Mouse (Mus musculus) myocyte (in vitro differentiated cells): ENCODE measurements around the gene Gapdh. TPM values are rescaled to one million over a fixed set of nuclear protein-coding genes. Genes with fewer than 3 reads are reported as not detected.

ENCODE experiments used
- H3K27me3 ChIP-seq: one replicate; pipeline ENCODE4 v1.6.1; 2011; ENCODE audit not compliant: control insufficient read depth, insufficient read depth, insufficient read length
- H3K36me3 ChIP-seq: one replicate; pipeline ENCODE4 v1.6.1; 2011; ENCODE audit not compliant: control insufficient read depth, insufficient read depth
- H3K4me2 ChIP-seq: one replicate; pipeline ENCODE4 v1.6.1; 2011; ENCODE audit warnings: low read depth, control low read depth
- H3K4me3 ChIP-seq: one replicate; pipeline ENCODE4 v1.5.1; 2011; ENCODE audit warnings: mild to moderate bottlenecking, control low read depth, moderate library complexity
- H3K79me2 ChIP-seq: one replicate; pipeline ENCODE4 v1.6.1; 2011; ENCODE audit not compliant: control insufficient read depth, insufficient read depth
- H3ac ChIP-seq: one replicate; pipeline ENCODE4 v1.6.1; 2011; ENCODE audit not compliant: control insufficient read depth, insufficient read length
- CEBPB ChIP-seq: IDR thresholded peaks from 2 replicates; pipeline ENCODE4 v1.6.1; 2011; ENCODE audit warnings: mild to moderate bottlenecking, moderate library complexity; ENCODE audit not compliant: poor library complexity, insufficient read depth, severe bottlenecking
- E2F4 ChIP-seq: IDR thresholded peaks from one replicate; pipeline ENCODE4 v1.6.1; 2011; ENCODE audit warnings: mild to moderate bottlenecking, control low read depth, moderate library complexity; ENCODE audit not compliant: insufficient read depth
- MAX ChIP-seq: IDR thresholded peaks from one replicate; pipeline ENCODE4 v1.6.1; 2011; ENCODE audit warnings: low read depth, mild to moderate bottlenecking, control low read depth
- MYOD1 ChIP-seq, 3 experiments: IDR thresholded peaks; one replicate each; pipeline ENCODE4 v1.6.1; 2011; ENCODE audit warnings: control low read depth in 2 of 3, low read depth in 2 of 3, mild to moderate bottlenecking in 2 of 3, moderate library complexity in 1 of 3; ENCODE audit not compliant: insufficient read length in 2 of 3, control insufficient read depth in 1 of 3
- MYOG ChIP-seq, 3 experiments: IDR thresholded peaks; one replicate each; pipeline ENCODE4 v1.6.1; 2011; ENCODE audit warnings: control low read depth in 2 of 3, low read depth in 2 of 3, mild to moderate bottlenecking in 2 of 3; ENCODE audit not compliant: insufficient read length in 2 of 3, control insufficient read depth in 1 of 3, insufficient read depth in 1 of 3
- POLR2A ChIP-seq: IDR thresholded peaks from one replicate; pipeline ENCODE4 v1.6.1; 2011; ENCODE audit warnings: low read depth, mild to moderate bottlenecking, control low read depth, moderate library complexity; ENCODE audit not compliant: insufficient read length
- POLR2AphosphoS2 ChIP-seq: IDR thresholded peaks from one replicate; pipeline ENCODE4 v1.6.1; 2011; ENCODE audit warnings: low read depth, control low read depth; ENCODE audit not compliant: insufficient read length
- REST ChIP-seq: IDR thresholded peaks from one replicate; pipeline ENCODE4 v1.6.1; 2011; ENCODE audit warnings: mild to moderate bottlenecking, control low read depth, moderate library complexity; ENCODE audit not compliant: insufficient read depth, insufficient read length
- SRF ChIP-seq: IDR thresholded peaks from one replicate; pipeline ENCODE4 v1.6.1; 2011; ENCODE audit warnings: low read depth; ENCODE audit not compliant: control insufficient read depth, insufficient read length
- TCF12 ChIP-seq: IDR thresholded peaks from one replicate; pipeline ENCODE4 v1.6.1; 2011; ENCODE audit warnings: mild to moderate bottlenecking, control low read depth; ENCODE audit not compliant: poor library complexity, insufficient read depth, severe bottlenecking
- TCF3 ChIP-seq: IDR thresholded peaks from one replicate; pipeline ENCODE4 v1.6.1; 2011; ENCODE audit warnings: low read depth, control low read depth; ENCODE audit not compliant: insufficient read length
- USF1 ChIP-seq: IDR thresholded peaks from one replicate; pipeline ENCODE4 v1.6.1; 2011; ENCODE audit warnings: low read depth, mild to moderate bottlenecking, control low read depth, moderate library complexity
- polyA plus RNA-seq: library from polyadenylated mRNA; unstranded; fragments of >200 nt; fragmentation: generic; extraction: Trizol; gene quantifications from one replicate; pipeline ENCODE4 v1.2.1, GENCODE M21; 2012; ENCODE audit warnings: missing spikeins

The Gapdh gene
- polyA plus RNA-seq, 1 experiment: 9,871 TPM

- no peak overlapping the region for H3ac ChIP-seq
- H3K4me3 ChIP-seq: no peak overlapping the region
- H3K79me2 ChIP-seq: no peaks in the 10 kb centered on the region
- H3K4me2 ChIP-seq: no peak overlapping the region
- H3K27me3 ChIP-seq: peaks cover 9% of the 10 kb centered on the region
- H3K36me3 ChIP-seq: no peaks in the 10 kb centered on the region
- TF ChIP-seq E2F4 (no peak), CEBPB (no peak), USF1 (no peak), TCF3 (no peak), TCF12 (no peak), MAX (no peak), SRF (no peak), MYOG (IDR thresholded peaks at IDR 0.05; ENCODE audit: control insufficient read depth in 1 of 3, insufficient read depth in 1 of 3, insufficient read length in 2 of 3, low read depth in 2 of 3) (no peak), MYOD1 (IDR thresholded peaks at IDR 0.05; ENCODE audit: control insufficient read depth in 1 of 3, insufficient read length in 2 of 3, low read depth in 2 of 3) (no peak), POLR2A (no peak), REST (no peak), POLR2AphosphoS2 (no peak)
Observed at GRCm38 (mm10) chr6:125210436-125210835, 44.2 kb upstream of the Gapdh start.

GRCm38 (mm10) chr6:125197166-125197565, 30.9 kb upstream of the Gapdh start:
- no peak overlapping the region for H3K4me3 ChIP-seq
- TF ChIP-seq POLR2A: no peak
- TF ChIP-seq MYOG (IDR thresholded peaks at IDR 0.05; ENCODE audit: control insufficient read depth in 1 of 3, insufficient read depth in 1 of 3, insufficient read length in 2 of 3, low read depth in 2 of 3): no peak
- TF ChIP-seq MYOD1 (IDR thresholded peaks at IDR 0.05; ENCODE audit: control insufficient read depth in 1 of 3, insufficient read length in 2 of 3, low read depth in 2 of 3): no peak
- TF ChIP-seq TCF3: no peak
- no peak for TF ChIP-seq SRF
- no peak for TF ChIP-seq MAX
- no peak for TF ChIP-seq E2F4
- no peak for TF ChIP-seq TCF12
- no peak for TF ChIP-seq CEBPB
- no peak for TF ChIP-seq USF1
- H3K79me2 ChIP-seq: peaks cover 25% of the 10 kb centered on the region
- no peak overlapping the region for H3K4me2 ChIP-seq
- H3K36me3 ChIP-seq: peaks cover 14% of the 10 kb centered on the region
- no peak overlapping the region for H3ac ChIP-seq
- no peaks in the 10 kb centered on the region for H3K27me3 ChIP-seq

GRCm38 (mm10) chr6:125196301-125196700, 30.0 kb upstream of the Gapdh start:
- H3ac ChIP-seq: no peak overlapping the region
- no peak overlapping the region for H3K4me3 ChIP-seq
- no peak overlapping the region for H3K4me2 ChIP-seq
- TF ChIP-seq SRF (no peak), POLR2A (no peak), CEBPB (no peak), REST (no peak), E2F4 (no peak), MAX (no peak), MYOD1 (IDR thresholded peaks at IDR 0.05; ENCODE audit: control insufficient read depth in 1 of 3, insufficient read length in 2 of 3, low read depth in 2 of 3) (no peak), POLR2AphosphoS2 (no peak)
- H3K36me3 ChIP-seq: peaks cover 14% of the 10 kb centered on the region
- peaks cover 25% of the 10 kb centered on the region for H3K79me2 ChIP-seq
- no peaks in the 10 kb centered on the region for H3K27me3 ChIP-seq

GRCm38 (mm10) chr6:125195541-125196075, 29.3 kb upstream of the Gapdh start:
- Histone ChIP-seq H3ac (no peak overlapping the region), H3K27me3 (no peaks in the 10 kb centered on the region), H3K79me2 (peaks cover 32% of the 10 kb centered on the region), H3K4me2 (no peak overlapping the region), H3K36me3 (peaks cover 14% of the 10 kb centered on the region), H3K4me3 (no peak overlapping the region)
- no peak for TF ChIP-seq CEBPB
- TF ChIP-seq MAX: no peak
- no peak for TF ChIP-seq MYOG (IDR thresholded peaks at IDR 0.05; ENCODE audit: control insufficient read depth in 1 of 3, insufficient read depth in 1 of 3, insufficient read length in 2 of 3, low read depth in 2 of 3)

GRCm38 (mm10) chr6:125193390-125193789, 27.1 kb upstream of the Gapdh start:
- TF ChIP-seq USF1 (peak; percentile 61), POLR2AphosphoS2 (no peak)
- H3K79me2 ChIP-seq: peaks cover 54% of the 10 kb centered on the region
- H3K4me2 ChIP-seq: peak overlapping the region; percentile 86
- H3K36me3 ChIP-seq: peaks cover 14% of the 10 kb centered on the region
- no peaks in the 10 kb centered on the region for H3K27me3 ChIP-seq
- no peak overlapping the region for H3ac ChIP-seq
- peak overlapping the region; percentile 92 for H3K4me3 ChIP-seq
